Mouse (Mus musculus): Measurements from ENCODE around the gene Exph5. TPM values are rescaled to one million over a fixed set of nuclear protein-coding genes. Genes with fewer than 3 reads are reported as not detected.

Gene Exph5
- polyA plus RNA-seq, 1 experiment from 2014 or later: 0.41 TPM

DNA sequence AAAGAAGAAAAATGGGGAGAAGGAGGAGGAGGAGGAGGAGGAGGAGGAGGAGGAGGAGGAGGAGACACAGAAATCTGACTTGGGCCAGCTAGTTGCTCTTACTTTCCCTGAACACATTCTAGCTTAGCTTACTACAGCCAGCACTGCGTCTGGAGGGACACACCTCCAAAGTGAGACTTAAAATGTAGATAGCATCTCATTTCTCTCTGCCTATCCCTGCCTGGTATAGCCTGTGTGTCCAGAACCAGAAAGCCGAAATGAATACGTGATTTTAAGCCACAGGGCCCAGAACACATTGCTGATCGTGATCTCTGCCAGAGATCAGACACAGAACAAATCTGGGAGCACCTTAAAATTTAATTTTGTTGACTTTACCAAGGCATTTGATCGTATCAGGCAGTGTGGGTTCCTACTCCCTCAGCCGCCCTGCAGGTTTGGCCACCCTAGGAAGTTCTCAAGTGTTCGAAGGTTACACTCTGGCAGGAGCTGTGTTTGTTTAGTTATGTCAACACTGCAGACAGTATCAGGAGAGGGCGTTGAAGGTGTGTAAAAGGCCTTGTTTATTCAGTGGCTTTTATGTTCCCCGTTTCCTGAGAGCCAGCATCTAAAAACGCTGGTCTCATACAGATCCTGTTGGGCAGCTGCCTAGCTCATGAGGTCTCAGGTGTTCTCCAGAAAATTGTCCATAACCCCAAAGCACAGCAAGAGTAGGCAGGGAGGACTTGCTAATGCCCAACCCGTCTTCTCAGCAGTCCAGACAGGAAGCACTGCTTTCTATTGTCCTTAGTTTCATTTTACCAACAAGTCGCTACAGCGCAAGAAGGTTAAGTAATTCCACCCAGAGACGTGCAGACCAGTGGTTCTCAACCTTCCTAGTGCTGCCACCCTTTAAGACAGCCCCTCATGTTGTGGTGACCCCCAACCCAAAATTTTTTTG, 55.0 kb downstream of the Exph5 start:
- no peaks in the 10 kb centered on the region for H3K4me1 ChIP-seq (replicated peaks; ENCODE audit: control insufficient read depth, insufficient read depth, low read length)
- H3K27ac ChIP-seq (ENCODE audit: low read depth, low read length): peak overlapping the region; percentile 39; the same call in 1 of the 2 replicates
- no peaks in the 10 kb centered on the region for H3K36me3 ChIP-seq (ENCODE audit: control insufficient read depth, insufficient read depth, low read length)
- ATAC-seq (replicated peaks; ENCODE audit: low FRiP score): peak; percentile 73
- H3K9me3 ChIP-seq (ENCODE audit: control insufficient read depth, low read length): no peaks in the 10 kb centered on the region
- no peaks in the 10 kb centered on the region for H3K27me3 ChIP-seq (replicated peaks; ENCODE audit: control insufficient read depth, insufficient read depth, low read length)
- 56% methylated on average over 14 of the region's 14 CpGs for WGBS
- no peak overlapping the region for H3K9ac ChIP-seq (ENCODE audit: low read depth, low read length)
- no peak overlapping the region for H3K4me3 ChIP-seq (ENCODE audit: low read depth, low read length)
- DNase-seq (ENCODE audit: low spot score): no peak
- H3K4me2 ChIP-seq: peak overlapping the region; percentile 21; the same call in 1 of the 2 replicates

DNA sequence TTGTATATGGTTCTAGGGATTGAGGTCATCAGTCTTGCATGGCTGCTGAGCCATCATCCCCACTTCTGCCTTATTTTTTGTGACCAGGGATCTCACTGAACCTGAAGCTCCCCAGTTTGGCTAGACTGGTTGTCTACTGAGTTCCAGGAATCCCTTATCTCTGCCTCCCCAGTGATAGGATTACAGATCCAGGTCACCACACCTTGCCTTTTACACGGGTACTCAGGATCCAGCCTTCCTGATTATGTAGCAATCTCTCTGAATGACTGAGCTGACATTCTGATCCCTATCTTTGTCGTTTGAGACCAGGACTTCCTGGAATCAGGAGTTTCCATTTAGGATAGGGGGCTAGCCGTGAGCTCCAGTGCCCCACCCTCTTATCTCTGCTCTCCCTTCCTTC, 69.9 kb downstream of the Exph5 start:
- no peak overlapping the region for H3K9ac ChIP-seq (ENCODE audit: low read depth, low read length)
- no peaks in the 10 kb centered on the region for H3K36me3 ChIP-seq (ENCODE audit: control insufficient read depth, insufficient read depth, low read length)
- no peak for ATAC-seq (replicated peaks; ENCODE audit: low FRiP score)
- no peaks in the 10 kb centered on the region for H3K9me3 ChIP-seq (ENCODE audit: control insufficient read depth, low read length)
- no peaks in the 10 kb centered on the region for H3K4me1 ChIP-seq (replicated peaks; ENCODE audit: control insufficient read depth, insufficient read depth, low read length)
- H3K4me3 ChIP-seq (ENCODE audit: low read depth, low read length): no peak overlapping the region
- no peaks in the 10 kb centered on the region for H3K27me3 ChIP-seq (replicated peaks; ENCODE audit: control insufficient read depth, insufficient read depth, low read length)
- WGBS: 25% methylated on average over 3 of the region's 3 CpGs
- no peak overlapping the region for H3K27ac ChIP-seq (ENCODE audit: low read depth, low read length)
- no peak overlapping the region for H3K4me2 ChIP-seq
- no peak for DNase-seq (ENCODE audit: low spot score)

GRCm38 (mm10) chr9:53375907-53376306, 74.4 kb downstream of the Exph5 start:
- Histone ChIP-seq H3K9ac (ENCODE audit: low read depth, low read length) (no peak overlapping the region), H3K27me3 (replicated peaks; ENCODE audit: control insufficient read depth, insufficient read depth, low read length) (no peaks in the 10 kb centered on the region), H3K4me1 (replicated peaks; ENCODE audit: control insufficient read depth, insufficient read depth, low read length) (no peaks in the 10 kb centered on the region), H3K4me2 (no peak overlapping the region), H3K9me3 (ENCODE audit: control insufficient read depth, low read length) (no peaks in the 10 kb centered on the region), H3K36me3 (ENCODE audit: control insufficient read depth, insufficient read depth, low read length) (no peaks in the 10 kb centered on the region), H3K4me3 (ENCODE audit: low read depth, low read length) (no peak overlapping the region), H3K27ac (ENCODE audit: low read depth, low read length) (no peak overlapping the region)
- ATAC-seq (replicated peaks; ENCODE audit: low FRiP score) (no peak), DNase-seq (ENCODE audit: low spot score) (no peak)
- WGBS: 66% methylated on average over 4 of the region's 4 CpGs

GRCm38 (mm10) chr9:53376820-53377219, 75.3 kb downstream of the Exph5 start:
- H3K9ac ChIP-seq (ENCODE audit: low read depth, low read length): no peak overlapping the region
- 76% methylated on average over 13 of the region's 13 CpGs for WGBS

GRCm38 (mm10) chr9:53377597-53377996, 76.1 kb downstream of the Exph5 start:
- Histone ChIP-seq H3K27ac (ENCODE audit: low read depth, low read length) (no peak overlapping the region), H3K4me3 (ENCODE audit: low read depth, low read length) (no peak overlapping the region), H3K4me1 (replicated peaks; ENCODE audit: control insufficient read depth, insufficient read depth, low read length) (no peaks in the 10 kb centered on the region), H3K9me3 (ENCODE audit: control insufficient read depth, low read length) (no peaks in the 10 kb centered on the region), H3K27me3 (replicated peaks; ENCODE audit: control insufficient read depth, insufficient read depth, low read length) (no peaks in the 10 kb centered on the region), H3K9ac (ENCODE audit: low read depth, low read length) (no peak overlapping the region), H3K36me3 (ENCODE audit: control insufficient read depth, insufficient read depth, low read length) (no peaks in the 10 kb centered on the region), H3K4me2 (no peak overlapping the region)
- 49% methylated on average over 5 of the region's 5 CpGs for WGBS
- DNase-seq (ENCODE audit: low spot score) (no peak), ATAC-seq (replicated peaks; ENCODE audit: low FRiP score) (no peak)

More at GRCm38 (mm10) chr9:53376820-53377219, 75.3 kb downstream of the Exph5 start:
- Histone ChIP-seq H3K4me1 (replicated peaks; ENCODE audit: control insufficient read depth, insufficient read depth, low read length) (no peaks in the 10 kb centered on the region), H3K36me3 (ENCODE audit: control insufficient read depth, insufficient read depth, low read length) (no peaks in the 10 kb centered on the region), H3K9me3 (ENCODE audit: control insufficient read depth, low read length) (no peaks in the 10 kb centered on the region), H3K4me2 (no peak overlapping the region), H3K4me3 (ENCODE audit: low read depth, low read length) (no peak overlapping the region), H3K27me3 (replicated peaks; ENCODE audit: control insufficient read depth, insufficient read depth, low read length) (no peaks in the 10 kb centered on the region), H3K27ac (ENCODE audit: low read depth, low read length) (no peak overlapping the region)
- DNase-seq (ENCODE audit: low spot score) (no peak), ATAC-seq (replicated peaks; ENCODE audit: low FRiP score) (no peak)

GRCm38 (mm10) chr9:53378171-53378570, 76.7 kb downstream of the Exph5 start:
- H3K27me3 ChIP-seq (replicated peaks; ENCODE audit: control insufficient read depth, insufficient read depth, low read length): no peaks in the 10 kb centered on the region
- WGBS: 81% methylated on average over 3 of the region's 3 CpGs
- DNase-seq (ENCODE audit: low spot score) (no peak), ATAC-seq (replicated peaks; ENCODE audit: low FRiP score) (no peak)
- H3K4me3 ChIP-seq (ENCODE audit: low read depth, low read length): no peak overlapping the region
- H3K9ac ChIP-seq (ENCODE audit: low read depth, low read length): no peak overlapping the region
- no peak overlapping the region for H3K4me2 ChIP-seq
- H3K9me3 ChIP-seq (ENCODE audit: control insufficient read depth, low read length): no peaks in the 10 kb centered on the region
- no peaks in the 10 kb centered on the region for H3K4me1 ChIP-seq (replicated peaks; ENCODE audit: control insufficient read depth, insufficient read depth, low read length)
- H3K27ac ChIP-seq (ENCODE audit: low read depth, low read length): no peak overlapping the region
- H3K36me3 ChIP-seq (ENCODE audit: control insufficient read depth, insufficient read depth, low read length): no peaks in the 10 kb centered on the region

GRCm38 (mm10) chr9:53380595-53380994, 79.1 kb downstream of the Exph5 start:
- Histone ChIP-seq H3K36me3 (ENCODE audit: control insufficient read depth, insufficient read depth, low read length) (no peaks in the 10 kb centered on the region), H3K27me3 (replicated peaks; ENCODE audit: control insufficient read depth, insufficient read depth, low read length) (no peaks in the 10 kb centered on the region)
- 55% methylated on average over 2 of the region's 2 CpGs for WGBS

DNA sequence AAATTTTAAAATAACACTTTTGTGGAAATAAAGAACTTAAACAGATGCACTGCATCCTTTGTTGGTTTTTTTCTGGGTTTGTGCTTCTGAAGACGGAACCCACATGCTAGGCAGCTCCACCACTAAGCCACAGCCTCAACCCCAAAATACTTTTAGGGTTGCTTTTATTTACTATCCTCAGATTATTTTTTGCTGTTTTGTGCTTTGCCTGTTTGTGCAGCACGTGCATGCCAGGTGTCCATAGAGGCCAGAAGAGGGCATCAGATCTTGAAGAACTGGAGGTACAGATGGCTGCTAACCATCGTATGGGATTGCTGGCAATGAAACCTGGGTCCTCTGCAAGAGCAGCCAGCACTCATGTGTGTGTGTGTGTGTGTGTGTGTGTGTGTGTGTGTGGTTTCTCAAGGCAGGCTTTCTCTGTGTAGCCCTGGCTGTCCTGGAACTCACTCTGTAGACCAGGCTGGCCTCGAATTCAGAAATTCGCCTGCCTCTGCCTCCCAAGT, 79.7 kb downstream of the Exph5 start:
- Histone ChIP-seq H3K4me1 (replicated peaks; ENCODE audit: control insufficient read depth, insufficient read depth, low read length) (no peaks in the 10 kb centered on the region), H3K4me3 (ENCODE audit: low read depth, low read length) (no peak overlapping the region), H3K27ac (ENCODE audit: low read depth, low read length) (no peak overlapping the region), H3K36me3 (ENCODE audit: control insufficient read depth, insufficient read depth, low read length) (no peaks in the 10 kb centered on the region), H3K9me3 (ENCODE audit: control insufficient read depth, low read length) (no peaks in the 10 kb centered on the region), H3K9ac (ENCODE audit: low read depth, low read length) (no peak overlapping the region), H3K27me3 (replicated peaks; ENCODE audit: control insufficient read depth, insufficient read depth, low read length) (no peaks in the 10 kb centered on the region), H3K4me2 (no peak overlapping the region)
- no peak for ATAC-seq (replicated peaks; ENCODE audit: low FRiP score)
- 78% methylated on average over 5 of the region's 5 CpGs for WGBS
- no peak for DNase-seq (ENCODE audit: low spot score)

More at GRCm38 (mm10) chr9:53380595-53380994, 79.1 kb downstream of the Exph5 start:
- Histone ChIP-seq H3K27ac (ENCODE audit: low read depth, low read length) (no peak overlapping the region), H3K4me2 (no peak overlapping the region), H3K4me1 (replicated peaks; ENCODE audit: control insufficient read depth, insufficient read depth, low read length) (no peaks in the 10 kb centered on the region), H3K9ac (ENCODE audit: low read depth, low read length) (no peak overlapping the region), H3K9me3 (ENCODE audit: control insufficient read depth, low read length) (no peaks in the 10 kb centered on the region), H3K4me3 (ENCODE audit: low read depth, low read length) (no peak overlapping the region)
- no peak for ATAC-seq (replicated peaks; ENCODE audit: low FRiP score)
- no peak for DNase-seq (ENCODE audit: low spot score)

Data from liver, embryonic 11.5 days (tissue).